Mouse (Mus musculus) embryonic facial prominence, embryonic 13.5 days (tissue): Measurements from ENCODE around the gene Dnase2a. TPM values are rescaled to one million over a fixed set of nuclear protein-coding genes. Genes with fewer than 3 reads are reported as not detected.

ENCODE experiments used
- ATAC-seq: fragments of 200-750 bp; cut with Nextera tagmentation; 2 replicates; pipeline ENCODE4 v1.8.0; 2017; ENCODE audit warnings: low read depth; ENCODE audit not compliant: insufficient number of reproducible peaks, insufficient read depth, low FRiP score, low TSS enrichment
- H3K27ac ChIP-seq: fragments of 300-500 bp; sonication (generic); 2 replicates; pipeline ENCODE4 v1.5.1; 2015; ENCODE audit warnings: moderate library complexity, mild to moderate bottlenecking, inconsistent platforms
- H3K27me3 ChIP-seq: fragments of 300-500 bp; sonication (generic); 2 replicates; pipeline ENCODE4 v1.6.1; 2015; ENCODE audit warnings: mild to moderate bottlenecking, inconsistent platforms
- H3K36me3 ChIP-seq: fragments of 300-500 bp; sonication (generic); 2 replicates; pipeline ENCODE4 v1.6.1; 2015; ENCODE audit warnings: mild to moderate bottlenecking, inconsistent platforms
- H3K4me1 ChIP-seq: fragments of 300-500 bp; sonication (generic); 2 replicates; pipeline ENCODE4 v1.6.1; 2015; ENCODE audit warnings: inconsistent platforms
- H3K4me2 ChIP-seq: fragments of 300-500 bp; sonication (generic); 2 replicates; pipeline ENCODE4 v1.6.1; 2015; ENCODE audit warnings: moderate library complexity, mild to moderate bottlenecking, inconsistent platforms
- H3K4me3 ChIP-seq: fragments of 300-500 bp; sonication (generic); 2 replicates; pipeline ENCODE4 v1.5.1; 2015; ENCODE audit warnings: mild to moderate bottlenecking, inconsistent platforms
- H3K9ac ChIP-seq: fragments of 300-500 bp; sonication (generic); 2 replicates; pipeline ENCODE4 v1.6.1; 2015; ENCODE audit warnings: mild to moderate bottlenecking, inconsistent platforms
- H3K9me3 ChIP-seq: fragments of 300-500 bp; sonication (generic); 2 replicates; pipeline ENCODE4 v1.6.1; 2016; ENCODE audit warnings: inconsistent platforms
- WGBS: fragments of 180-500 bp; shearing (Covaris S2); methylation state at CpG from one replicate; pipeline ENCODE4 v1.1.7; 2015; ENCODE audit warnings: mixed read lengths; 5-methylcytosine and 5-hydroxymethylcytosine counted together
- polyA plus RNA-seq: library from polyadenylated mRNA; unstranded; fragments of >200 nt; fragmentation: Nextera tagmentation; extraction: Ambion mirVana; gene quantifications from 2 replicates; pipeline ENCODE4 v1.2.1, GENCODE M21; 2015

Gene Dnase2a
- polyA plus RNA-seq, 1 experiment from 2014 or later: 15.9 TPM

- H3K36me3 ChIP-seq: no peaks in the 10 kb centered on the region
- no peak overlapping the region for H3K27ac ChIP-seq
- H3K4me2 ChIP-seq: no peak overlapping the region
- 70% methylated on average over 7 of the region's 7 CpGs for WGBS
- peaks cover 7% of the 10 kb centered on the region for H3K4me1 ChIP-seq
- no peak overlapping the region for H3K4me3 ChIP-seq
- H3K9ac ChIP-seq: no peak overlapping the region
- H3K27me3 ChIP-seq: peaks cover 39% of the 10 kb centered on the region
- H3K9me3 ChIP-seq: no peaks in the 10 kb centered on the region
- ATAC-seq: no peak
These were observed 17.2 kb downstream of the Dnase2a start for GRCm38 (mm10) chr8:84925557-84925956.

GRCm38 (mm10) chr8:84927513-84927912 lies 19.2 kb downstream of the Dnase2a start:
- Histone ChIP-seq H3K4me3 (no peak overlapping the region), H3K9ac (no peak overlapping the region), H3K36me3 (no peaks in the 10 kb centered on the region), H3K27me3 (peaks cover 57% of the 10 kb centered on the region), H3K4me2 (no peak overlapping the region), H3K9me3 (no peaks in the 10 kb centered on the region), H3K27ac (no peak overlapping the region), H3K4me1 (peaks cover 7% of the 10 kb centered on the region)
- ATAC-seq: no peak
- WGBS: 82% methylated on average over 1 of the region's 1 CpGs

- H3K9ac ChIP-seq: peak overlapping the region; percentile 46; the same call in 1 of the 2 replicates
- peaks cover 64% of the 10 kb centered on the region for H3K27me3 ChIP-seq
- H3K9me3 ChIP-seq: no peaks in the 10 kb centered on the region
- peaks cover 7% of the 10 kb centered on the region for H3K4me1 ChIP-seq
- peak overlapping the region; percentile 69 for H3K4me2 ChIP-seq
- no peak overlapping the region for H3K27ac ChIP-seq
- ATAC-seq: peak; percentile 63; the same call in 1 of the 2 replicates
- H3K4me3 ChIP-seq: peak overlapping the region; percentile 39
- WGBS: 2% methylated on average over 50 of the region's 52 CpGs
- H3K36me3 ChIP-seq: no peaks in the 10 kb centered on the region
These were observed 20.3 kb downstream of the Dnase2a start for GRCm38 (mm10) chr8:84928456-84929306.

DNA sequence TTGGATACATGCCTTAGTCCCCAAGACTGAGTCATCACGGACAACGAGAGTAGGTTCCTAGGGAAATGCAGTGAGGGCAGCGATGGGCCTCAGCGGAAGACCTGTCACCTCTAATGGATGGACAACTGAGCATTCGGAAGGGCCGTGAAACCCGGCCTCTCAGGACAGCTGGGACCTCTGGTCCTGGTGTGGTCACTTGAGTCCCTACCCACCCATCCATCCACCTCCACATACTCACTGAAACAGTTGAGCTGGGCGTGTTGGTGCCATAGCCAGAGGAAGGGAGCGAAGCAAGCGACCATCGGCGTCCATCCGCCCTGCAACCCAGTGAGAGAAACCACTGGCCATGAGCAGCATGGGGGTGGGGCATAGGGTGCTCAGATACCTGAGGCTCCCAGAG lies 22.2 kb downstream of the Dnase2a start:
- Histone ChIP-seq H3K36me3 (no peaks in the 10 kb centered on the region), H3K27ac (no peak overlapping the region), H3K27me3 (peaks cover 75% of the 10 kb centered on the region), H3K4me2 (no peak overlapping the region), H3K4me1 (peaks cover 11% of the 10 kb centered on the region), H3K9me3 (no peaks in the 10 kb centered on the region), H3K4me3 (no peak overlapping the region), H3K9ac (no peak overlapping the region)
- no peak for ATAC-seq
- WGBS: 88% methylated on average over 13 of the region's 13 CpGs

DNA sequence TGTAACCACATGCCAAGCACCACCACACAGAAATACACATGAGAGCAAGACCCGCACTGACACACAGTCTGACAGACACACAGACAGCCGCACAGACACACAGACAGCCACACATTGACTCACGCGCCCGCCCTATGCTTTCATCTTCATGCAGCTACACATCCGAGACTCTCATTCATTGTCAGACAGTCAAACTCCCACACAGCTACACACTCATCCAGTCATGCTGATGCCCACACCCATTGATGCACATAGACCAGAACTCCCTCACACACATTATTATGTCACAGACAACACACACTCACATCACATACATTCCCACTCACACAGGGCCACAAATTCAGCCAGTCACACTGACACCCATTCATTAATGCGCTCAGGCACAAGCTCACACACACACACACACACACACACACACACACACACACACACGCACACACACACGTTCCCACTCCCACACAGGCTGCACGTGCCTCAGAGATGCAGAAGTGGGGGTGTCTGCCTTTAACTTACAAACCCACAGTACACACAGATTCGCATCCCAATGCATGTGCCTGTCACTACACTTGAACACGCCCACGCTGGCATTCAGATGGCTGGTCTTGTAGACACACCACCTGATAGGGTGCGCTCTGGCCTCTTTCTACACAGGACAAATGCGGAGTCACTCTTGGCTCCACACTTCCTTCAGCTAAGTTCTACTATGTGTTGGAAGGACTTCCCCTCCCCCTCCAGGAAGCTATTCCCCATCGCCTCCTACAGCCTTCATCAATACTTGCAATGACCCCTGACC lies 25.6 kb downstream of the Dnase2a start:
- H3K36me3 ChIP-seq: no peaks in the 10 kb centered on the region
- H3K4me3 ChIP-seq: no peak overlapping the region
- peaks cover 20% of the 10 kb centered on the region for H3K4me1 ChIP-seq
- no peak for ATAC-seq
- H3K4me2 ChIP-seq: no peak overlapping the region
- no peak overlapping the region for H3K27ac ChIP-seq
- 82% methylated on average over 16 of the region's 16 CpGs for WGBS
- H3K9ac ChIP-seq: no peak overlapping the region
- no peaks in the 10 kb centered on the region for H3K9me3 ChIP-seq
- H3K27me3 ChIP-seq: peaks cover 94% of the 10 kb centered on the region

GRCm38 (mm10) chr8:84934860-84935259 lies 26.5 kb downstream of the Dnase2a start:
- no peaks in the 10 kb centered on the region for H3K36me3 ChIP-seq
- H3K4me1 ChIP-seq: peaks cover 17% of the 10 kb centered on the region
- peaks cover 94% of the 10 kb centered on the region for H3K27me3 ChIP-seq
- ATAC-seq: no peak
- H3K9ac ChIP-seq: no peak overlapping the region
- H3K4me3 ChIP-seq: no peak overlapping the region
- no peak overlapping the region for H3K27ac ChIP-seq
- H3K4me2 ChIP-seq: 0 out of 2 replicates have a peak overlapping the region, but pooled peaks have one; percentile 14
- WGBS: 2% methylated on average over 15 of the region's 15 CpGs
- H3K9me3 ChIP-seq: no peaks in the 10 kb centered on the region

DNA sequence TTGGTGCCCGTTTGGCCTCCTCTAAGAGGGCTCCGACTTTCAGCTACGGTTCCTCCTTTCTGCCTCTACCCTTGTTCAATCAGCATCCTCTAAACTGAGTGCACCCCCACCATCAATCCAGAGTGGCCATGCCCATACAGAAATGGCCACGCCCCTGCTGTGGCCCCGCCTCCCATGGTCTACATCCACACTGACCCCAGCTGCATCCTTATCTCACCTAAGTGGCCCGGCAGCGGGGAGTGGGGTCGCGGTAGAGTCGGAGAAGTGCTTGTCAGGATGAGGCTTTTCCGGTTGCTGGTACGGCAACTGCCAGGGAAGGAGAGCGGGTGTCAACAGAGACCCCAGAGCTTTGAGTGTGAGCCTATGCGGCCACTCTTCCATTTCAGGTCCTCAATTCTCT lies 27.1 kb downstream of the Dnase2a start:
- 3% methylated on average over 14 of the region's 14 CpGs for WGBS
- H3K36me3 ChIP-seq: no peaks in the 10 kb centered on the region
- no peak overlapping the region for H3K4me3 ChIP-seq
- H3K9ac ChIP-seq: no peak overlapping the region
- peaks cover 17% of the 10 kb centered on the region for H3K4me1 ChIP-seq
- no peak overlapping the region for H3K4me2 ChIP-seq
- ATAC-seq: no peak
- peaks cover 91% of the 10 kb centered on the region for H3K27me3 ChIP-seq
- no peak overlapping the region for H3K27ac ChIP-seq
- H3K9me3 ChIP-seq: no peaks in the 10 kb centered on the region

- no peak for ATAC-seq
- Histone ChIP-seq H3K4me2 (peak overlapping the region; percentile 81), H3K4me3 (peak overlapping the region; percentile 45), H3K27ac (no peak overlapping the region), H3K9ac (peak overlapping the region; percentile 49; the same call in 1 of the 2 replicates), H3K4me1 (peaks cover 17% of the 10 kb centered on the region), H3K9me3 (no peaks in the 10 kb centered on the region), H3K27me3 (peaks cover 91% of the 10 kb centered on the region), H3K36me3 (no peaks in the 10 kb centered on the region)
- 19% methylated on average over 23 of the region's 23 CpGs for WGBS
These were observed 27.9 kb downstream of the Dnase2a start for GRCm38 (mm10) chr8:84936041-84936961.

- WGBS: under 1% methylated on average over 47 of the region's 50 CpGs
- H3K27me3 ChIP-seq: peaks cover 90% of the 10 kb centered on the region
- peak within 1 kb of the TSS; percentile 81 for H3K4me2 ChIP-seq
- peak within 1 kb of the TSS; percentile 49; the same call in 1 of the 2 replicates for H3K9ac ChIP-seq
- peaks cover 17% of the 10 kb centered on the region for H3K4me1 ChIP-seq
- H3K4me3 ChIP-seq: peak within 1 kb of the TSS; percentile 45
- no peak for ATAC-seq
- H3K27ac ChIP-seq: no peak within 1 kb of the TSS
- no peaks in the 10 kb centered on the region for H3K36me3 ChIP-seq
- H3K9me3 ChIP-seq: no peaks in the 10 kb centered on the region
These were observed 28.7 kb downstream of the Dnase2a start, which contains the start of gene Mast1 for GRCm38 (mm10) chr8:84936962-84937546. TSS of gene Mast1 (minus strand) at chr8:84937359.

GRCm38 (mm10) chr8:84937620-84938485 lies 29.5 kb downstream of the Dnase2a start:
- Histone ChIP-seq H3K27ac (no peak overlapping the region), H3K4me3 (peak overlapping the region; percentile 45; the same call in 1 of the 2 replicates), H3K4me1 (peaks cover 17% of the 10 kb centered on the region), H3K36me3 (no peaks in the 10 kb centered on the region), H3K9me3 (no peaks in the 10 kb centered on the region), H3K27me3 (peaks cover 86% of the 10 kb centered on the region), H3K9ac (no peak overlapping the region), H3K4me2 (peak overlapping the region; percentile 81)
- 61% methylated on average over 13 of the region's 13 CpGs for WGBS
- ATAC-seq: no peak
